23 mouse cellular contexts compared by ENCODE assay signal in the genomic region with DNA sequence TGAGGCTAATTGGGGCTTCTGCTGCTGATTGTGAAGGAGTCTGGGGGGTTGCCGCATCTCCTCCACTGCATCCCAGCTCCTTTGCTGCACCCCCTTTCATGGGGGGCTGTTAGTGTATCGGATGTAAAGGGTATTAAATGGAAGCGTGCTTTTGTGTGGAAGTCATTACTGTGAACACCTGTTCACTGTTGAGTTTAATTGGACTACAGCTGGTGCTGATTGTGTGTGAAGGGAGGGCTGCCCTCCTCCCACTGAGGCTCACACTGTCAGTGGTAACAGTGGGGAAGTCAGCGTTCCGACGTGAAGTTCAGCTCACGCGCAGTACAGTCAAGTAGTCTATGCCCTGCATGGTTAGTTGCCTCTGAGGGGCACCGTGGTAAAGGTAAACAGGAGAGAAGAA.
A peak's percentile ranks its signal among the peaks of the same experiment; 100 is the strongest.
DNase-seq lines count a peak whose midpoint lies in the region; ATAC-seq and TF ChIP-seq lines count a peak whose summit lies in the region.
"Had no signal": no experiment of that assay in that cellular context is flagged by ENCODE, and none has a peak within 500 bp of the region (broad histone marks: within the 10 kb centered on the region; RNA-seq: fewer than 3 reads in every experiment).

No protein-coding gene starts in this region.

- peak; percentile 56; the same call in 1 of the 2 replicates for ATAC-seq in forebrain, embryonic 11.5 days (replicated peaks; ENCODE audit: low FRiP score)
- no peak for ATAC-seq in forebrain, embryonic 15.5 days (replicated peaks)
- ATAC-seq in midbrain, embryonic 13.5 days: 0 out of 2 replicates have a peak, but pooled peaks have one; percentile 54
- no peak for ATAC-seq in midbrain, embryonic 16.5 days
- ATAC-seq in forebrain, embryonic 16.5 days: peak; percentile 43; the same call in 1 of the 2 replicates
- ATAC-seq in activated CD4-positive, CD25-positive, alpha-beta regulatory T cell, adult 4 months: no peak
- ATAC-seq: inflammation-experienced regulatory T-cells, adult 6 months had no signal

- no peak overlapping the region for H3K4me2 ChIP-seq in forebrain, embryonic 11.5 days (ENCODE audit: low read depth, low read length, severe bottlenecking)
- H3K4me2 ChIP-seq in forebrain, embryonic 15.5 days (replicated peaks): no peak overlapping the region
- no peak overlapping the region for H3K4me2 ChIP-seq in midbrain, embryonic 13.5 days (replicated peaks)
- no peak overlapping the region for H3K4me2 ChIP-seq in midbrain, embryonic 16.5 days (ENCODE audit: low read length)
- H3K4me2 ChIP-seq in forebrain, embryonic 16.5 days (ENCODE audit: low read length): no peak overlapping the region
- H3K4me2 ChIP-seq: heart, embryonic 13.5 days; liver, embryonic 13.5 days; lung, embryonic 14.5 days had no signal

- no peak overlapping the region for H3K4me3 ChIP-seq in forebrain, embryonic 11.5 days (ENCODE audit: low read depth, low read length)
- H3K4me3 ChIP-seq in forebrain, embryonic 15.5 days: no peak overlapping the region
- H3K4me3 ChIP-seq in midbrain, embryonic 13.5 days (replicated peaks): no peak overlapping the region
- H3K4me3 ChIP-seq in midbrain, embryonic 16.5 days (ENCODE audit: low read depth, low read length): no peak overlapping the region
- no peak overlapping the region for H3K4me3 ChIP-seq in forebrain, embryonic 16.5 days (replicated peaks; ENCODE audit: low read length)
- H3K4me3 ChIP-seq in left cerebral cortex, adult 2 months: no peak overlapping the region
- H3K4me3 ChIP-seq: heart, embryonic 13.5 days; liver, embryonic 13.5 days; myocyte had no signal

- H3K4me1 ChIP-seq in forebrain, embryonic 11.5 days (replicated peaks; ENCODE audit: control insufficient read depth, insufficient read depth, low read length): peaks cover 4% of the 10 kb centered on the region; the same call in 1 of the 2 replicates
- peaks cover 22% of the 10 kb centered on the region for H3K4me1 ChIP-seq in forebrain, embryonic 15.5 days
- H3K4me1 ChIP-seq in midbrain, embryonic 13.5 days (replicated peaks): peaks cover 32% of the 10 kb centered on the region
- peaks cover 20% of the 10 kb centered on the region for H3K4me1 ChIP-seq in midbrain, embryonic 16.5 days (ENCODE audit: control insufficient read depth, insufficient read depth, low read length)
- peaks cover 21% of the 10 kb centered on the region for H3K4me1 ChIP-seq in forebrain, embryonic 16.5 days (replicated peaks; ENCODE audit: control insufficient read depth, insufficient read depth, low read length)

- H3K9ac ChIP-seq in forebrain, embryonic 11.5 days (ENCODE audit: low read length): no peak overlapping the region
- no peak overlapping the region for H3K9ac ChIP-seq in forebrain, embryonic 15.5 days (replicated peaks)
- H3K9ac ChIP-seq in midbrain, embryonic 13.5 days (replicated peaks): no peak overlapping the region
- H3K9ac ChIP-seq in midbrain, embryonic 16.5 days (ENCODE audit: low read depth, low read length): no peak overlapping the region
- H3K9ac ChIP-seq in forebrain, embryonic 16.5 days (replicated peaks; ENCODE audit: low read depth, low read length): no peak overlapping the region
- H3K9ac ChIP-seq: heart, embryonic 13.5 days; liver, embryonic 13.5 days; lung, embryonic 14.5 days had no signal

- intact Hi-C loops in left cerebral cortex, adult 2 months (cut with DNase I): loop anchor here (5.0 kb wide), 1 partner anchor 198 kb away; no protein-coding TSS in a partner anchor

- TF ChIP-seq CTCF in left cerebral cortex, adult 2 months (IDR thresholded peaks at IDR 0.05): no peak

- H3K27ac ChIP-seq in forebrain, embryonic 11.5 days (ENCODE audit: low read depth, low read length): no peak overlapping the region
- H3K27ac ChIP-seq in forebrain, embryonic 15.5 days (replicated peaks): no peak overlapping the region
- no peak overlapping the region for H3K27ac ChIP-seq in midbrain, embryonic 13.5 days
- H3K27ac ChIP-seq in midbrain, embryonic 16.5 days (ENCODE audit: low read length): no peak overlapping the region
- no peak overlapping the region for H3K27ac ChIP-seq in forebrain, embryonic 16.5 days (ENCODE audit: low read length)
- no peak overlapping the region for H3K27ac ChIP-seq in left cerebral cortex, adult 2 months
- H3K27ac ChIP-seq: heart, embryonic 13.5 days; liver, embryonic 13.5 days had no signal

- no peaks in the 10 kb centered on the region for H3K36me3 ChIP-seq in forebrain, embryonic 11.5 days (ENCODE audit: control insufficient read depth, insufficient read depth, low read length)
- no peaks in the 10 kb centered on the region for H3K36me3 ChIP-seq in forebrain, embryonic 15.5 days
- no peaks in the 10 kb centered on the region for H3K36me3 ChIP-seq in midbrain, embryonic 13.5 days
- H3K36me3 ChIP-seq in midbrain, embryonic 16.5 days (ENCODE audit: control insufficient read depth, insufficient read depth, low read length): no peaks in the 10 kb centered on the region
- no peaks in the 10 kb centered on the region for H3K36me3 ChIP-seq in forebrain, embryonic 16.5 days (ENCODE audit: control insufficient read depth, insufficient read depth)
- H3K36me3 ChIP-seq: heart, embryonic 13.5 days; liver, embryonic 13.5 days had no signal

- no peaks in the 10 kb centered on the region for H3K27me3 ChIP-seq in forebrain, embryonic 11.5 days (ENCODE audit: control insufficient read depth, insufficient read depth, low read length)
- H3K27me3 ChIP-seq in forebrain, embryonic 15.5 days: no peaks in the 10 kb centered on the region
- peaks cover 3% of the 10 kb centered on the region; the same call in 1 of the 2 replicates for H3K27me3 ChIP-seq in midbrain, embryonic 13.5 days
- H3K27me3 ChIP-seq in midbrain, embryonic 16.5 days (ENCODE audit: control insufficient read depth, insufficient read depth, low read depth, low read length): no peaks in the 10 kb centered on the region
- H3K27me3 ChIP-seq in forebrain, embryonic 16.5 days (replicated peaks; ENCODE audit: control insufficient read depth, insufficient read depth, low read length): no peaks in the 10 kb centered on the region
- H3K27me3 ChIP-seq: heart, embryonic 13.5 days; liver, embryonic 13.5 days had no signal

- WGBS in forebrain, embryonic 11.5 days: 51% methylated on average over 9 of the region's 9 CpGs
- 23% methylated on average over 9 of the region's 9 CpGs for WGBS in forebrain, embryonic 15.5 days
- WGBS in midbrain, embryonic 13.5 days: 49% methylated on average over 9 of the region's 9 CpGs
- WGBS in midbrain, embryonic 16.5 days: 33% methylated on average over 9 of the region's 9 CpGs
- 29% methylated on average over 9 of the region's 9 CpGs for WGBS in forebrain, embryonic 16.5 days

- no peak for DNase-seq in forebrain, embryonic 11.5 days (ENCODE audit: low spot score)
- DNase-seq in retina, embryonic 14.5 days (ENCODE audit: low spot score): peak; percentile 35
- no peak for DNase-seq in left cerebral cortex, adult 2 months (ENCODE audit: extremely low spot score in 1 of 2, low spot score in 2 of 2)
- DNase-seq: adrenal gland, adult 8-10 months; cerebellum, postnatal 25 days; embryo, embryonic 11 days; gastrocnemius, postnatal 10 days; heart, adult 18-20 months; kidney, adult 2 months; kidney, postnatal 10 days; left cerebral cortex, postnatal 4 days; liver, embryonic 13.5 days; lung, embryonic 14.5 days; lung, postnatal 36 days; thymus, postnatal 25 days had no signal

- H3K9me3 ChIP-seq in forebrain, embryonic 11.5 days (ENCODE audit: control insufficient read depth, low read length): no peaks in the 10 kb centered on the region
- no peaks in the 10 kb centered on the region for H3K9me3 ChIP-seq in forebrain, embryonic 15.5 days
- H3K9me3 ChIP-seq in midbrain, embryonic 13.5 days: no peaks in the 10 kb centered on the region
- no peaks in the 10 kb centered on the region for H3K9me3 ChIP-seq in midbrain, embryonic 16.5 days (replicated peaks; ENCODE audit: control insufficient read depth, low read length, poor library complexity, severe bottlenecking)
- no peaks in the 10 kb centered on the region for H3K9me3 ChIP-seq in forebrain, embryonic 16.5 days (ENCODE audit: control insufficient read depth, low read length)
- H3K9me3 ChIP-seq: heart, embryonic 13.5 days; liver, embryonic 13.5 days had no signal

Comparison
In these comparisons a context has a peak if more than half of its experiments do, and no peak if none do; other contexts are left out.
1. ATAC-seq: peak in forebrain, embryonic 11.5 days (single experiment), midbrain, embryonic 13.5 days (single experiment) and forebrain, embryonic 16.5 days (single experiment); none in forebrain, embryonic 15.5 days (single experiment), midbrain, embryonic 16.5 days (single experiment) and activated CD4-positive, CD25-positive, alpha-beta regulatory T cell, adult 4 months (single experiment).